Mouse (Mus musculus): ENCODE results near the gene Gm5935.
"Not testable (repeated sequence)": the region's sequence is repeated elsewhere in the genome, so short reads cannot be mapped to it uniquely, and the experiment has no call there.

The Gm5935 gene

DNA sequence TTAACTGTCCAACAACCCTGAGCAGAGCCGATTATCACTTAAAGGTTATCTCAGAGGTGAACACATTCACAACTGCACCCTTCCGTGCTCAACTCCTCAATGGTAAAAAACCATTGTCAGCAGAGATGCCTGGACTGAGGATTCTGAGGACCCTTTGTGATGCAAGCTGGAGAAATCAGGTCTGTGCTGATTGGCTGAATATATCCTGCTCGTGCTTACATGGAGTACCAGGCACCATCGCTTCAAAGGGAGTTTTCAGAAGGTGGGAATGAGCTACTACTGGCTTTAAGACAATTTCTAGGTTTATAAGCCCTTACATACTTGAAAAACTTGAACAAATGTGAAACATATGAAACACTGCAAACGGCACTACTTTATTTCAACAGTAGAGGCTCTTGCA, at the start of gene Gm5935:
Gene Gm5935, minus strand, starts transcription at position 101 of the 400 bp plus-strand sequence.
- not testable (repeated sequence) for DNase-seq (ENCODE audit: extremely low read depth, low read depth)

Data from MEL-GATA-1-ER (cell line).